Mouse (Mus musculus) MEL (cell line): ENCODE data around the gene Adarb1.

ENCODE experiments used
- CTCF ChIP-seq, 3 experiments: IDR thresholded peaks in 2 of 3; conservative IDR thresholded peaks in 1 of 3; 2 replicates each; pipeline ENCODE4 v1.5.1; 2011 to 2012; ENCODE audit warnings: low read length in 3 of 3, low read depth in 2 of 3, mild to moderate bottlenecking in 2 of 3, improper control_type of control experiment in 1 of 3, inconsistent platforms in 1 of 3, mixed read lengths in 1 of 3, moderate library complexity in 1 of 3; ENCODE audit not compliant: control insufficient read depth in 1 of 3, insufficient read depth in 1 of 3, poor library complexity in 1 of 3, severe bottlenecking in 1 of 3
- E2F4 ChIP-seq: IDR thresholded peaks from 2 replicates; pipeline ENCODE4 v1.6.1; 2011; ENCODE audit warnings: low read depth, low read length, improper control_type of control experiment, borderline replicate concordance
- HCFC1 ChIP-seq: IDR thresholded peaks from 2 replicates; pipeline ENCODE4 v1.6.1; 2012; ENCODE audit warnings: low read depth, mild to moderate bottlenecking, inconsistent platforms, low read length, improper control_type of control experiment, moderate library complexity
- MAZ ChIP-seq: IDR thresholded peaks from 2 replicates; pipeline ENCODE4 v1.6.1; 2012; ENCODE audit warnings: low read depth, mild to moderate bottlenecking, inconsistent platforms, low read length, improper control_type of control experiment
- POLR2A ChIP-seq, 2 experiments: IDR thresholded peaks; 2 replicates each; pipeline ENCODE4 v1.6.1; 2011 to 2012; ENCODE audit warnings: low read length in 2 of 2, mild to moderate bottlenecking in 2 of 2, control low read depth in 1 of 2, improper control_type of control experiment in 1 of 2, low read depth in 1 of 2, moderate library complexity in 1 of 2; ENCODE audit not compliant: control insufficient read depth in 1 of 2, insufficient read depth in 1 of 2, poor library complexity in 1 of 2
- POLR2AphosphoS5 ChIP-seq: IDR thresholded peaks from 2 replicates; pipeline ENCODE4 v1.6.1; 2012; ENCODE audit warnings: low read depth, borderline replicate concordance, mild to moderate bottlenecking, inconsistent platforms, low read length, moderate library complexity, mixed read lengths
- TBP ChIP-seq: IDR thresholded peaks from 2 replicates; pipeline ENCODE4 v1.8.0; 2011; ENCODE audit warnings: low read depth, low read length, improper control_type of control experiment
- TCF12 ChIP-seq: IDR thresholded peaks from 2 replicates; pipeline ENCODE4 v1.6.1; 2014; ENCODE audit warnings: low read depth, mild to moderate bottlenecking, inconsistent platforms, low read length, improper control_type of control experiment, moderate library complexity
- USF1 ChIP-seq: IDR thresholded peaks from 2 replicates; pipeline ENCODE4 v1.6.1; 2014; ENCODE audit warnings: low read depth, mild to moderate bottlenecking, inconsistent platforms, low read length, improper control_type of control experiment, moderate library complexity
- ZKSCAN1 ChIP-seq: IDR thresholded peaks from 2 replicates; pipeline ENCODE4 v1.6.1; 2012; ENCODE audit warnings: low read depth, mild to moderate bottlenecking, inconsistent platforms, low read length, improper control_type of control experiment, moderate library complexity
- ZMIZ1 ChIP-seq: IDR thresholded peaks from 2 replicates; pipeline ENCODE4 v1.6.1; 2012; ENCODE audit warnings: low read depth, mild to moderate bottlenecking, inconsistent platforms, low read length, improper control_type of control experiment, moderate library complexity

DNA sequence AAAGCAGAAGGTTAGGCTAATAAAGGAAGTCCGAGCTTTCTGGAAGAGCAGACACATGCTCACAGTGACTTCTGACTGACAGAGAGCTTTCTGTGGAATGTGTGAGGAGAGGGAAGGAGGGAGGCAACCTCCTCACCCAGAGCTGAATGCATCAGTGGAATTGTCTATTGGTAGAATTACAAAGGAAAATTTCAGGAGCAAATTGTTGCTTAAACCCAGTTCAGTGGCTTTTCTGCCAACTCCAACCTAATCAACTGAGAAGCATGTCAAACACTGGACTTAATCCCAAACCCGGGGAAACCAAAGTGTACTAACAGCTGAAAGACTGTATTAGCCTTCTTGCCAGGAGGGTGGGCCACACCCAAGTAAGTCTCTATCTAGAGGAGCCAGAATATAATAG, 36.9 kb downstream of the Adarb1 start:
- no peak for TF ChIP-seq E2F4
- TF ChIP-seq TCF12, result no peak
- no peak for TF ChIP-seq MAZ
- TF ChIP-seq POLR2A (IDR thresholded peaks at IDR 0.05; ENCODE audit: control insufficient read depth in 1 of 2, insufficient read depth in 1 of 2, low read depth in 1 of 2, low read length in 2 of 2, poor library complexity in 1 of 2), result no peak
- TF ChIP-seq USF1, result no peak
- TF ChIP-seq ZMIZ1, result no peak
- no peak for TF ChIP-seq TBP
- TF ChIP-seq CTCF (IDR thresholded peaks at IDR 0.05 in 2 of 3, conservative IDR thresholded peaks at IDR 0.05 in 1 of 3; ENCODE audit: control insufficient read depth in 1 of 3, insufficient read depth in 1 of 3, low read depth in 2 of 3, low read length in 3 of 3, poor library complexity in 1 of 3, severe bottlenecking in 1 of 3), result no peak
- TF ChIP-seq HCFC1, result no peak
- no peak for TF ChIP-seq POLR2AphosphoS5
- no peak for TF ChIP-seq ZKSCAN1
